Mouse (Mus musculus) B cell, adult 62 days (primary cell): Measurements from ENCODE around the gene Tle4. TPM values are rescaled to one million over a fixed set of nuclear protein-coding genes. Genes with fewer than 3 reads are reported as not detected.

Source experiments
- total RNA-seq: library from RNA; stranded (reverse); gene quantifications from 4 replicates; pipeline ENCODE4 v1.2.4, GENCODE M21; 2023

Gene Tle4
- total RNA-seq = 61.8 to 71.3 TPM (median 65.7 TPM) in 4 replicates

GRCm38 (mm10) chr19:14597917-14598689, at the start of gene Tle4:
Gene Tle4 (minus strand): TSS chr19:14598051.

